Mouse (Mus musculus) testis, adult 2 months (tissue): ENCODE data around the gene Ripor3.

ENCODE experiments used
- CTCF ChIP-seq: fragments of 200-500 bp; IDR thresholded peaks from 2 replicates; pipeline ENCODE4 v1.5.1; 2012; ENCODE audit warnings: low read depth, mild to moderate bottlenecking, inconsistent platforms, low read length, moderate library complexity; ENCODE audit not compliant: control insufficient read depth, insufficient read depth, insufficient replicate concordance
- POLR2A ChIP-seq: fragments of 200-500 bp; IDR thresholded peaks from 2 replicates; pipeline ENCODE4 v1.6.1; 2012; ENCODE audit warnings: low read depth, mild to moderate bottlenecking, inconsistent platforms, low read length, moderate library complexity; ENCODE audit not compliant: control insufficient read depth

- TF ChIP-seq POLR2A, result no peak
- TF ChIP-seq CTCF, result no peak
Observed at GRCm38 (mm10) chr2:168019201-168019715, 8.8 kb upstream of the Ripor3 start.
